Comparison of ENCODE assay signal across 16 mouse cellular contexts in genomic region chr1:84211507-84211906, GRCm38 (mm10).
A peak's percentile ranks its signal among the peaks of the same experiment; 100 is the strongest.
DNase-seq lines count a peak whose midpoint lies in the region; ATAC-seq and TF ChIP-seq lines count a peak whose summit lies in the region.
"Had no signal": no experiment of that assay in that cellular context is flagged by ENCODE, and none has a peak within 500 bp of the region (broad histone marks: within the 10 kb centered on the region; RNA-seq: fewer than 3 reads in every experiment).

No protein-coding gene starts in this region.

- peak overlapping the region; percentile 0; the same call in 1 of the 2 replicates for H3K4me2 ChIP-seq in forebrain, embryonic 13.5 days
- H3K4me2 ChIP-seq in forebrain, embryonic 11.5 days (ENCODE audit: low read depth, low read length, severe bottlenecking), result no peak overlapping the region
- no peak overlapping the region for H3K4me2 ChIP-seq in lung, embryonic 14.5 days
- H3K4me2 ChIP-seq: limb, embryonic 13.5 days had no signal

- DNase-seq in forebrain, embryonic 11.5 days (ENCODE audit: low spot score), result no peak
- DNase-seq in lung, embryonic 14.5 days, result peak; percentile 31
- no peak for DNase-seq in lung, adult 2 months
- peak; percentile 87 for DNase-seq in Muller cell, postnatal 12 days (ENCODE audit: inconsistent ontology term)
- peak; percentile 19 for DNase-seq in mesoderm, embryonic 11.5 days (ENCODE audit: low read depth, low spot score)
- DNase-seq in gastrocnemius, postnatal 14 days, result no peak
- no peak for DNase-seq in natural killer cell, adult 2 months (ENCODE audit: low spot score in 2 of 2)
- DNase-seq: adrenal gland, postnatal 10 days; cerebellum, adult 8-10 months; gastrocnemius, postnatal 25 days; kidney, adult 9 months; kidney, postnatal 4 days; thymus, adult 2 months had no signal

- no peaks in the 10 kb centered on the region for H3K9me3 ChIP-seq in forebrain, embryonic 13.5 days (replicated peaks)
- H3K9me3 ChIP-seq in forebrain, embryonic 11.5 days (ENCODE audit: control insufficient read depth, low read length), result no peaks in the 10 kb centered on the region
- no peaks in the 10 kb centered on the region for H3K9me3 ChIP-seq in lung, embryonic 14.5 days (ENCODE audit: low read depth, low read length)
- H3K9me3 ChIP-seq: limb, embryonic 13.5 days had no signal

- H3K4me1 ChIP-seq in forebrain, embryonic 13.5 days, result peaks cover 17% of the 10 kb centered on the region
- H3K4me1 ChIP-seq in forebrain, embryonic 11.5 days (replicated peaks; ENCODE audit: control insufficient read depth, insufficient read depth, low read length), result no peaks in the 10 kb centered on the region
- H3K4me1 ChIP-seq in lung, embryonic 14.5 days (ENCODE audit: insufficient read depth), result no peaks in the 10 kb centered on the region
- no peaks in the 10 kb centered on the region for H3K4me1 ChIP-seq in lung, adult 2 months (ENCODE audit: control insufficient read depth, insufficient read depth, low read length)
- H3K4me1 ChIP-seq: limb, embryonic 13.5 days had no signal

- no peak overlapping the region for H3K27ac ChIP-seq in forebrain, embryonic 13.5 days
- no peak overlapping the region for H3K27ac ChIP-seq in forebrain, embryonic 11.5 days (ENCODE audit: low read depth, low read length)
- H3K27ac ChIP-seq in lung, embryonic 14.5 days (ENCODE audit: low read depth), result no peak overlapping the region
- H3K27ac ChIP-seq: limb, embryonic 13.5 days; liver, embryonic 14.5 days had no signal

- H3K4me3 ChIP-seq in forebrain, embryonic 13.5 days, result no peak overlapping the region
- no peak overlapping the region for H3K4me3 ChIP-seq in forebrain, embryonic 11.5 days (ENCODE audit: low read depth, low read length)
- no peak overlapping the region for H3K4me3 ChIP-seq in lung, embryonic 14.5 days (ENCODE audit: low read depth, low read length)
- H3K4me3 ChIP-seq in lung, adult 2 months (replicated peaks; ENCODE audit: extremely low read depth, low read depth, low read length), result no peak overlapping the region
- H3K4me3 ChIP-seq: limb, embryonic 13.5 days had no signal

- ATAC-seq in forebrain, embryonic 13.5 days, result no peak
- no peak for ATAC-seq in forebrain, embryonic 11.5 days (replicated peaks; ENCODE audit: low FRiP score)
- no peak for ATAC-seq in lung, embryonic 14.5 days (ENCODE audit: insufficient read depth)

- no peak for TF ChIP-seq POLR2A in lung, adult 2 months (IDR thresholded peaks at IDR 0.05; ENCODE audit: borderline replicate concordance, extremely low read depth, low read depth, low read length)

- no peak for TF ChIP-seq CTCF in lung, embryonic 14.5 days (IDR thresholded peaks at IDR 0.05; ENCODE audit: low read depth)
- TF ChIP-seq CTCF in lung, adult 2 months (IDR thresholded peaks at IDR 0.05; ENCODE audit: insufficient read depth, low read length), result no peak

- intact Hi-C loops in gastrocnemius, postnatal 14 days (cut with DNase I; ENCODE audit: low total_unique reads), result no loop called here

- 29% methylated on average over 9 of the region's 9 CpGs for whole genome bisulfite sequencing in forebrain, embryonic 13.5 days
- WGBS in forebrain, embryonic 11.5 days, result 60% methylated on average over 9 of the region's 9 CpGs
- WGBS in lung, embryonic 14.5 days, result 39% methylated on average over 9 of the region's 9 CpGs
- WGBS in lung, adult 2 months, result 58% methylated on average over 9 of the region's 9 CpGs

- H3K27me3 ChIP-seq in forebrain, embryonic 13.5 days, result no peaks in the 10 kb centered on the region
- no peaks in the 10 kb centered on the region for H3K27me3 ChIP-seq in forebrain, embryonic 11.5 days (ENCODE audit: control insufficient read depth, insufficient read depth, low read length)
- H3K27me3 ChIP-seq in lung, embryonic 14.5 days (ENCODE audit: insufficient read depth, low read length), result no peaks in the 10 kb centered on the region
- H3K27me3 ChIP-seq: limb, embryonic 13.5 days had no signal

- H3K9ac ChIP-seq in forebrain, embryonic 13.5 days, result no peak overlapping the region
- no peak overlapping the region for H3K9ac ChIP-seq in forebrain, embryonic 11.5 days (ENCODE audit: low read length)
- H3K9ac ChIP-seq in lung, embryonic 14.5 days, result no peak overlapping the region
- H3K9ac ChIP-seq: limb, embryonic 13.5 days; liver, embryonic 14.5 days had no signal

- no peaks in the 10 kb centered on the region for H3K36me3 ChIP-seq in forebrain, embryonic 13.5 days (ENCODE audit: poor library complexity, severe bottlenecking)
- H3K36me3 ChIP-seq in forebrain, embryonic 11.5 days (ENCODE audit: control insufficient read depth, insufficient read depth, low read length), result no peaks in the 10 kb centered on the region
- no peaks in the 10 kb centered on the region for H3K36me3 ChIP-seq in lung, embryonic 14.5 days (ENCODE audit: insufficient read depth)
- H3K36me3 ChIP-seq: limb, embryonic 13.5 days had no signal

Comparison
In these comparisons a context has a peak if more than half of its experiments do, and no peak if none do; other contexts are left out.
1. DNase-seq: peak in lung, embryonic 14.5 days (single experiment), Muller cell, postnatal 12 days (single experiment) and mesoderm, embryonic 11.5 days (single experiment); none in forebrain, embryonic 11.5 days (single experiment), lung, adult 2 months (single experiment), gastrocnemius, postnatal 14 days (single experiment) and natural killer cell, adult 2 months (0 of 2).